Mouse (Mus musculus): ENCODE results near the gene Snrpd3. TPM values are rescaled to one million over a fixed set of nuclear protein-coding genes. Genes with fewer than 3 reads are reported as not detected.
"Not testable (repeated sequence)": the region's sequence is repeated elsewhere in the genome, so short reads cannot be mapped to it uniquely, and the experiment has no call there.

The Snrpd3 gene
- total RNA-seq, 2 experiments from 2014 or later = 65.7 to 69.5 TPM

GRCm38 (mm10) chr10:75499791-75500190 lies 17.6 kb upstream of the Snrpd3 start:
- DNase-seq = no peak
- intact Hi-C loops (cut with DNase I) = no loop called here

DNA sequence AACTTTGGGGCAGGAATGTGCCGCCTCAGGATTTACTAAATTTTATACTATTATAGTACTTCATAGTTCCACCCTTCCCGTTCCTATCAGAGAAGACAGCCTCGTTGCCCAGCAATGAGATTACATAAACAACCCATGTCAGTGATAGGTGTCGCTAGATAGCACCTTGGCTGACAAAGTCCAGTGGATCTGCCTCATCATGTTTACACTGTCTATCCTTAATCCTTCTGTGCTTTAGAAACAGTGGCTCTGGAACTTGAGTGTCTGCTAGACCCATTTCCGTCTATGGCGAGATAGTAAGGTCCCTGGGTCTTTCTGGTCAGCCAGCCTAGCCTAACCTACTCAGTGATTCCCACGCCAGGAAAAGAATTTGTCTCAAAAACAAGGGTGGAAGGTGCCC lies 17.0 kb upstream of the Snrpd3 start:
- intact Hi-C loops (cut with DNase I) = no loop called here
- DNase-seq = no peak

- no peak for DNase-seq
- intact Hi-C loops (cut with DNase I) = no loop called here
Observed at GRCm38 (mm10) chr10:75501641-75502040, 15.7 kb upstream of the Snrpd3 start.

DNA sequence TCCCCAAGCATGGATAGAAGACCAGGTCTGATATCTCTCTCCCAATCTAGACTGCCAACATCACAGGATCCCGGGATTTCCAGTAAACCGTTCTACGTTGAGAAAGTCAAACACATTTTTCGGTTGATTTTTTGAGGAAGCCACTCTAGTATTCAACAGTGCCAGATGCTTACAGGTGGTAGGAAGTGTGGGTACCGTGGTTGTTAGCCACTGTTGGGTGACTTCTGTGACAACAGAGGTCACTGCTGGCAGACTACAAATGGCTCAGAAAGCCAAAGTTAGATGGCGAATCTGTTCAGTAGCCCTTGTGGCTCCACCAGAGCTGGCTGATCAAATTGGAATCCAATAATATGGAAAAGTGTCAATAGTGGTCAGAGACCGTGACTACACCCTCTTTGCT lies 13.7 kb upstream of the Snrpd3 start:
- intact Hi-C loops (cut with DNase I) = no loop called here
- DNase-seq = no peak

DNA sequence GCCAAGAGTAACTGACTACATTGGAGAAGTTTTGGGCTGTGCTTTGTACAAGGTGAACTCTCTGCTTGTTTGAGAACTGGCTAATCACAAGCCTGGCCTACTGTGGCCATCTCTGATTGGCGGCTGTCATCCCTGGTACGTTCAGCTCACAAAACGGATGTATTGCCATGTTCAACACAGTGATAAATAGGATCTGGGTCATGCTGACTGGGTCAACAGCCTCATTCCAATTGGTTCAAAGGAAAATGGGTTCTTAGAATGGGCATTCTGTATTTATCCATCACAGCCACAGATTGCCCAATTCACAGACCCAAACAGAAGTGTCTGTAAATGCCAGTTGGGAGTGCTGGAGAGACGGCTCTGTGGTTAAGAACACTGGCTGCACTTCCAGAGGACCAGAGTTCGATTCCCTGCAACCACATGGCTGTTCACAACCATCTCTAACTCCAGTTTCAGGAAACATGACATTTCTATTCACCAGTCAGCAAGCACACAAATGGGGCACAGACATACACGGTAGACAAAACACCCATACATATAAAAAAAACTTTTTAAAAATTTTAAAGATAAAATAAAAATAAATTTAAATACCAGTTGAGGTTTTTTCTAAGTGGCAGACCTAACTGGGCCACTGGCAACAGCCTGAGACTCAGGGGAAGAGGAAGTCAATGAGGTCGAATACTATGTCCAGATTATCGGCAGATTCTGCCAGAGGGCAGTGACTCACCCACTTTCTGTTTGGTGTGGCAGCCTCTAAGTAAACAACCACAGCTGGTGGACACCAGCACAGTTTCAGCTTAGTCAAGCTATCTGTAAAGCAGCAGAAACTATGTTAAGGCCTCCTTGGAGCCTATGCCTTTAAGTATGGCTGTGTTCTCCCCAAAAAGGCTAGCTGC lies 12.9 kb upstream of the Snrpd3 start:
- intact Hi-C loops (cut with DNase I) = no loop called here
- DNase-seq = peak in 1 of 2 experiments; percentile 46

DNA sequence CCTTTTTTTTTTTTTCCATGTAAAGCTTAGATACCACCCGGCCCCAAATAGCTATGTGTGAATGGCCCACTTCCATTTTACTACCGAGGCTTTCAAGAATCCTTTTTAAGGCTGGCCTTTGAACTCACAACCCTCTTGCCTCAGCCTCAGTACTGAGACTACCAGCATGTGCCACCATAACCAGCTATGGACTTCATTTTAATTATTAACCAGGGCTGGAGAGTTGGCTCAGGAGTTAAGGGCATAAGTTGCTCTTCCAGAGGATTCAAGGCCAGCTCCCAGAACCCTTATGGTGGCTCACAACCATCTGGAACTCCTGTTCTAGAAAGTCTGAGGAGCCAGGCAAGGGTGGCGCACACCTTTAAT lies 12.2 kb upstream of the Snrpd3 start:
- DNase-seq = no peak
- intact Hi-C loops (cut with DNase I) = no loop called here

GRCm38 (mm10) chr10:75505928-75506327 lies 11.4 kb upstream of the Snrpd3 start:
- DNase-seq; intact Hi-C loops (cut with DNase I): not testable (repeated sequence)

DNA sequence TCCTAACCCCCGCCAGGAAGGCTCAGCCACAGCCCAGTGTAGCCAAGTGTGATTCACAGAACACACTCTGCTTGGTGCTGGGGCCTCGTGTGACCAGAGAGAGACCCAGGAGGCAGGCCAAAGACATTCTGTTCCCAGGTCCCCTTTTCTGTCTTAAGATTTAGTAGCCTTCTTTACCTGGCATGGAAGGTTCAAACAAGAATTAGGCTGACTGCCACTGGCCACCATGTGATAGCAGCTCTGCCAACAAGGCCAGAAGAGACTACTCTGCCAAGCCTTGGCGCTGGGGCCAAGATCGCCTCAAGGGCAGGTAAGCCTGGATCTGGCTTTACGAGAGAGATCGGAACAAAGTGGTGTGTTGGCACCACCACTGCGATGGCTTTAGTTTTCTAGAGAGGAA lies 6.9 kb upstream of the Snrpd3 start:
- DNase-seq = peak; percentile 63 to 72

DNA sequence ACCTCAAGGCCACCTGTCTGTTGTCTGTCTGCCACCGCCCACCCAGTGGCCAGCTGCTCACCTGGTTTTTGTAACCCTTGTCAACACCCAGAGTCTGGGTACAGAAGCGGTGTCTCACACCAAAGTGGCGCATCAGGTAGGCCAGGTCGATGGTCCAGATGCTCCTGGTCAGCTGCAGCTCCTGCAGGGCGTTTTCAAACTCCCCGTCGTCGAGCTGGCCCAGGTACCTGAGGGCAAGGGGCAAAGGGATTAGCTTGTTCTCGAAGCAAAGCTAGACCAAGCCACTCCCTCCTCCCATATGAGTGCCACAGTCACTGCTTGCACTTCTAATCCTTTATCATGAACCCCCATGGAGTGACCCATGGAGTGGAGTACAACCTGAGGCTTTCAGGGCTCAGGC lies 6.3 kb upstream of the Snrpd3 start:
- intact Hi-C loops (cut with DNase I) = loop anchor here (10.0 kb wide), 1 partner anchor 446 kb away; the partner anchor contains the start of gene Bcr
- no peak for DNase-seq

More for the DNA sequence above, 6.9 kb upstream of the Snrpd3 start:
- intact Hi-C loops (cut with DNase I) = loop anchor here (10.0 kb wide), 1 partner anchor 446 kb away; the partner anchor contains the start of gene Bcr

- no peak for DNase-seq
- intact Hi-C loops (cut with DNase I) = loop anchor here (10.0 kb wide), 1 partner anchor 447 kb away; the partner anchor contains the start of gene Bcr
Observed at GRCm38 (mm10) chr10:75511897-75512296, 5.5 kb upstream of the Snrpd3 start.

DNA sequence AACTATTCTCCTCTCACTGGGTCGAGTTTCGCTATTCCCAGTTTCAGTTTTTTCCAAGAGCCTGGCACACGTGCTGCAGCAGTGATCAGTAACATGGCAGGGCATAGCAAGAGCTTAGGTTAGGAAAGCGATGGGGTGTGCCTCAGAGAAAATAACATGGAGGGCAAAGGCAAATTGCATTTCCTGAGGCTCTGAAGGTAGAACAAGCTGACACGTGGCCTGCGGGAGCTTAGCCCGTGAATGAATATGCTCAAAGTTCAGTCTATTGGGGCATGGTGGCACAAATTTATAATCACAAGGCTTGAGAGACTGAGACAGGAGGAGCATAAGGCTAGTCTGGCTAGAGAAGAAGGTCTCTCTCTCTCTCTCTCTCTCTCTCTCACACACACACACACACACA lies 4.6 kb upstream of the Snrpd3 start:
- no peak for DNase-seq
- intact Hi-C loops (cut with DNase I) = loop anchor here (10.0 kb wide), 1 partner anchor 448 kb away; the partner anchor contains the start of gene Bcr

- intact Hi-C loops (cut with DNase I) = loop anchor here (10.0 kb wide), 1 partner anchor 449 kb away; the partner anchor contains the start of gene Bcr
- no peak for DNase-seq
Observed at GRCm38 (mm10) chr10:75513306-75514067, 3.9 kb upstream of the Snrpd3 start.

GRCm38 (mm10) chr10:75514361-75514760 lies 3.0 kb upstream of the Snrpd3 start:
- DNase-seq = no peak
- intact Hi-C loops (cut with DNase I) = loop anchor here (10.0 kb wide), 1 partner anchor 450 kb away; the partner anchor contains the start of gene Bcr

DNA sequence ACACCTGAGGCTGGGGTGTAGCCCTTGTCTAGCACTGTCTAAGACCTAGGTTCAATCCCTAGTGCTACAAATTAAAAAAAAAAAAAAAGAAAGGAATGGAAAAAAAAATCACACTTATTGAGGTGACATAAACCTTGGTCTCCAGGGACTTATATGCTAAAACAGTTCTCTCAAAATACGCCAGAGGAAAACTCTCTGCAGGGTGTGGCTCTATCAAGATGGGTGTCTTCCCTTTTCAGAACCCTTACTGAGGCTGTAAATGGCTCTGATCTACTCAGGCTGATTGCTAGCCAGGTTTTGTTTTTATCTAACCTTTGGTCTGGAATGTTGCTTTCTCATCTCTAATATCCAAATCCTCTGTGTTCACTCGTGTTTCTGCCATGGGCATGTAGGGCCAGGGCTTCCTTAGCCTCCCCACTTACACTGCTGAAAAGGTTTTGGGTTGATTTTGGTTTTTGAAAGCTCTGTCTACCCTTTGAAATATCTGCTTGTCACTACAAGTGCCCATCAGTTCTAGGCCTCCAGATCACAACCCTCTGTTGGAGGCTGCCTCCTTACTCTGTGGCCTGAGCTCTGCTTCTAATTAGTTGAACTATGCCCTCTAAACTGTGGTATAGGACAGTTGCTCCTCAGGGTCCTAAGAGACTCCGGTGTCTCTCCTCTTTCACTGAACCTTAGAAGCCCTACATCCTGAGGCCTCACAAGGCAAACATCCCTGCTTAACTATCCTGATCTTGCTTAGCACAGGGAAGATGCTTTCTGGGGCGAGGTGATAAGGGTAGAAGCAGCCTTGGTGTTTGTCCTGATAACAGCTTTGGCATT lies 1.9 kb upstream of the Snrpd3 start:
- intact Hi-C loops (cut with DNase I) = loop anchor here (10.0 kb wide), 1 partner anchor 451 kb away; the partner anchor contains the start of gene Bcr
- DNase-seq = no peak

DNA sequence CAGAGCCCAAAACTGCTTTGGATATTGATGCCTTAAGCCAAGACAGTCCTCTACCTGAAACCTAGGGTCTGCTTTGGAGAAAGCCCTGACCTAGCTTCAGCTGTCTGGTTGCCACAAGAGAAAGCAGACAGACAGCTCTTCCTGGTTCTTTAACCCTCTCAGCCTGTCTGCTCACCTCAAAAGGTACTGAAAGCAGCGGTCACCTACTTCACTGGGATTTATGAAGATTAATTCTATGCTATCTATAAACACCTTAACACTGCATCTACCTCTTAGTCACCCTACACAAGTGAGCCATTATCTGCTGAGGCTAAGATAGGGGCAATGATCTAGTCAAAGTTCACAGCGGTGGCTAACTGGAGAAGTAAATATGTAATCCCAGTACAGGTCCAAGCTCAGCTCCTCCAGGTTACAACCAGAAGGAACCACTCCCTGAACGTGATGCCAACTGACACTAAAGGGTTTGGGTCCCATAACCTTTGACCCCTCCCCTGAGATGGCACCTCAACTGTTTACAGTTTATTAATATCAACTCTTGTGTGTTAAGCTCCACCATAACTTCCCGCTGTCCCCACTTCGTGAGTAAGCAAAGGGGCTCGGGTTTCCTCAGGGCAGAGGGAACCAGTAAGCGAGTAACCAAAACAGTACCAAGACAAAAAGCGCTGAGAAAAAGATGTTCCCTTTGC lies 1.2 kb upstream of the Snrpd3 start:
- DNase-seq = no peak
- intact Hi-C loops (cut with DNase I) = loop anchor here (10.0 kb wide), 1 partner anchor 451 kb away; the partner anchor contains the start of gene Bcr

DNA sequence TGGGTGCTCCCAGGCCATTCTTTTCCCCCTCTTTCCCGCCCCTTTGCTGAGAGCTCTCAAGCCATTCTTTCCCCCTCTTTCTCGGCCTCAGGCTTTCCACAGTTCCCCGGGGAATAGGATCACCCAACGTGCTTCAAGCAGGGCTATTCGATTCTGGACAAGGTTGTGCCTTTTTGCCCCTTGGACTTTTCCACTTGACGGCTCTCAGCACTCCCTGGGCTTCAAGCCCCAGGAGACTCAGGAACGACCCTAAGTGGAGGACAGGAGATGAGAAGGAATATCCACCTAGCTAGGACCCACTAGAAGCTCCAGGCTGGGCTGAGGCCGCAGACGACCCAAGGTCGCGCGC lies 653 bp upstream of the Snrpd3 start:
- DNase-seq = no peak
- intact Hi-C loops (cut with DNase I) = loop anchor here (10.0 kb wide), 1 partner anchor 452 kb away; the partner anchor contains the start of gene Bcr

DNA sequence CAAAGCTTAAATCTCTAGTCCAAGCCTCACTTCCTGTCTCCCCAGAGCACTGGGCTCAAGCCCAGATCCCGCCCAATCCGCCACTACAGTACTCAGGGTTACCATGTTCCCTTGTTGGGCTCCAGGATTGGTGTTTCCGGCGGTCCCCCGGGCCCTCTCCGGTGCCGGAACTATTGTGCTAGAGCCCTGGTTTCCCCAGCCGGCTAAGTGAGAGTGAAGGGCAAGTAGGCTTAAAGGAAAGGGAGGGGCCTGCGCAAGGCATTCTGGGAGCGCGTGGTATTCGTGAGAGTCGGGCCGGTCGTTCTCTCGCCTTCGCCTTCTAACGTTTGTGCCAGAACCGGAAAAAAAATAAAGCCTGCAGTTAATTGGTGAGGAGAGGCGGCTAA lies 400 bp downstream of the Snrpd3 start, which contains the start of gene Gucd1:
Gucd1 (minus strand) TSS at position 215 of the 386 bp plus-strand sequence.
- peak; percentile 96 to 97 for DNase-seq
- intact Hi-C loops (cut with DNase I) = loop anchor here (10.0 kb wide), 1 partner anchor 453 kb away; the partner anchor contains the start of gene Bcr

GRCm38 (mm10) chr10:75520581-75520980 lies 3.2 kb downstream of the Snrpd3 start:
- intact Hi-C loops (cut with DNase I) = no loop called here
- no peak for DNase-seq

DNA sequence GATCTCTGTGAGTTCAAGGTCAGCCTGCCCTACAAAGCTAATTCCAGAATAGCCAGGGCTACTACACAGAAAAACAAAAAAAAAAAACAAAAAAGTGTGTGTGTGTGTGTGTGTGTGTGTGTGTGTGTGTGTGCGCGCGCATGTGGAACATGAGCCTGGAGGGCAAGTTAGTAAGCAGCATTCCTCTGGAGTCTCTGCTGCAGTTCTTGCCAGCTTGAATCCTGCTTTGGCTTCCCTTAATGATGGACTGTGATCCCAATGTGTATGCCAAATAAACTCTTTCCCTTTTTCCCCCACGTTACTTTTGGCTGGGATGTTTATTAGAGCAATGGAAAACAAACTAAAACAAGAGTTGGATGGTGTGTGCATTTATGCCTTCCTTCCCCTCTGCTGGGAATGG lies 4.3 kb downstream of the Snrpd3 start:
- DNase-seq = no peak
- intact Hi-C loops (cut with DNase I) = no loop called here
